Mouse (Mus musculus) liver, postnatal 0 days (tissue): ENCODE results near the gene Ccdc88a.
"Not testable (repeated sequence)": the region's sequence is repeated elsewhere in the genome, so short reads cannot be mapped to it uniquely, and the experiment has no call there.

Experiments used
- CTCF ChIP-seq: sonication (generic); IDR thresholded peaks from 2 replicates; pipeline ENCODE4 v1.5.1; 2016; ENCODE audit warnings: antibody characterized with exemption, low read depth
- EP300 ChIP-seq: IDR thresholded peaks from 2 replicates; pipeline ENCODE4 v1.6.1; 2016; ENCODE audit warnings: antibody characterized with exemption, low read depth, mild to moderate bottlenecking

- not testable (repeated sequence) for TF ChIP-seq CTCF, EP300
Observed at GRCm38 (mm10) chr11:29545150-29545752, 171.8 kb downstream of the Ccdc88a start.
